Mouse (Mus musculus) liver, embryonic 12.5 days (tissue): ENCODE results near the gene Tfrc. TPM values are rescaled to one million over a fixed set of nuclear protein-coding genes. Genes with fewer than 3 reads are reported as not detected.

ENCODE experiments used
- ATAC-seq: fragments of 200-750 bp; cut with Nextera tagmentation; 2 replicates; pipeline ENCODE4 v1.8.0; 2017; ENCODE audit warnings: moderate number of reproducible peaks, mild to moderate bottlenecking, moderate library complexity
- H3K27ac ChIP-seq: fragments of 300-500 bp; sonication (generic); 2 replicates; pipeline ENCODE4 v1.5.1; 2016; ENCODE audit warnings: mild to moderate bottlenecking
- H3K27me3 ChIP-seq: fragments of 300-500 bp; sonication (generic); replicated peaks from 2 replicates; pipeline ENCODE4 v1.6.1; 2016; ENCODE audit warnings: mild to moderate bottlenecking, moderate library complexity
- H3K36me3 ChIP-seq: fragments of 300-500 bp; sonication (generic); 2 replicates; pipeline ENCODE4 v1.6.1; 2016; ENCODE audit warnings: mild to moderate bottlenecking, moderate library complexity
- H3K4me1 ChIP-seq: fragments of 300-500 bp; sonication (generic); 2 replicates; pipeline ENCODE4 v1.6.1; 2016
- H3K4me2 ChIP-seq: fragments of 300-500 bp; sonication (generic); 2 replicates; pipeline ENCODE4 v1.6.1; 2016; ENCODE audit warnings: mild to moderate bottlenecking, moderate library complexity
- H3K4me3 ChIP-seq: fragments of 300-500 bp; sonication (generic); 2 replicates; pipeline ENCODE4 v1.5.1; 2016; ENCODE audit warnings: mild to moderate bottlenecking, moderate library complexity
- H3K9ac ChIP-seq: fragments of 300-500 bp; sonication (generic); 2 replicates; pipeline ENCODE4 v1.6.1; 2016; ENCODE audit warnings: mild to moderate bottlenecking, moderate library complexity
- H3K9me3 ChIP-seq: fragments of 300-500 bp; sonication (generic); replicated peaks from 2 replicates; pipeline ENCODE4 v1.6.1; 2016; ENCODE audit warnings: mild to moderate bottlenecking, moderate library complexity
- WGBS: fragments of 180-500 bp; shearing (Covaris S2); methylation state at CpG from one replicate; pipeline ENCODE4 v1.1.7; 2016; ENCODE audit not compliant: insufficient replicate concordance; 5-methylcytosine and 5-hydroxymethylcytosine counted together
- polyA plus RNA-seq: library from polyadenylated mRNA; unstranded; fragments of >200 nt; fragmentation: Nextera tagmentation; extraction: Ambion mirVana; gene quantifications from 2 replicates; pipeline ENCODE4 v1.2.1, GENCODE M21; 2016

The Tfrc gene
- polyA plus RNA-seq, 1 experiment from 2014 or later = 327 TPM

DNA sequence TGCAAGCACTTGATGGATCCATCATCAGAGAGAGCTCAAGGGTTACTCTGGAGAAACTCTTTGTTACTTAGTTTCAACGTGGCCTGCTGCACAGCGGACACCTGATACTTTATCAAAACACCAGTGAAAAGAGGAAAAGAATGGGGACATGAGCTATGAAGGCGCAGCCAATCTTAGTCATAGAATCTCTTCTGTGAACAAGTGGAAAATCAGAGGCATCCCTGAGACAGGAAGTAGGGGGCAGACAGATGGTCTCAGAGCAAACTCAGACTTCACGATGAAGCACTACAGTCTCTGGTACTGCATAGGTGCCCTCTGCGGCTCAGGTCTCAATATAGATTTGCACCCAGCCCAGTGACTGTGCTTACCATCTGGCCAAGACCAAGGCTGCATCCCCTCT is 14.0 kb upstream of the Tfrc start:
- Histone ChIP-seq H3K4me2 (no peak overlapping the region), H3K4me3 (no peak overlapping the region), H3K27ac (no peak overlapping the region), H3K27me3 (peaks cover 27% of the 10 kb centered on the region; the same call in 1 of the 2 replicates), H3K36me3 (no peaks in the 10 kb centered on the region), H3K4me1 (peaks cover 20% of the 10 kb centered on the region), H3K9me3 (no peaks in the 10 kb centered on the region), H3K9ac (no peak overlapping the region)
- no peak for ATAC-seq
- WGBS = 72% methylated on average over 5 of the region's 5 CpGs

DNA sequence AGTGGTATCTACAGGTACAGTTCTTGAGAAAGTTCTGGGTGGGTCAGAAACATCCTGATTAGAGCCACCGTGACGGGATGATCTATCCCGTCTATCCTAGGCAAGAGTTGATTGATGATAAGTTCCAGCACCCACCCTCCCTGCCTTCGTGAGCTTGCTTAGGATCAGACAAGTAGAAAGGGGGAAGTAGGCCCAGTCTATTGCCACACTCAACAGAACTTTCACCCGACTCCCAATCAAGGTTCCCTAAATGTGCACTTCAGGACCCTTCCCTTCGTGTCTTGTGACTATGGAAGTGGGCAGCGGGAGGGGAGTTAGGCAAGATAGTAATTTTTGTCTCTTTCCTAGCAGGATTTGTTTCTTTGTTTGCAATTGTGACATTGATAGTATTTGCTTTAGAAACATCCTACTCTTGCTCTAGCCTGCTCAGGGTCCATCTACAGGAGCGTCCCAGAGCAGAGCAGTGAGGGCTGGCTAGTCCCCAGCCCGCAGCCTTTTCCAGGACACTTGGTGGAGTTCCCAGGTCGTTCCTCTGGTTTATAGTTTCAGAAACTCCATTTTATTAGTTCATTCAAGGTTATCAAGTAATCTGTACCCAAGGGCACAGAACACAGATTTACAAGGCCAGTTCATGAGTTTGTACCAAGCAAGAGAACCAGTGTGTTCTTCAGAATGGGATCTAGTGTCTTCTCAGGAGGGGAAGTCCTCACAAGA is 13.4 kb upstream of the Tfrc start:
- 51% methylated on average over 10 of the region's 10 CpGs for WGBS
- Histone ChIP-seq H3K4me3 (no peak overlapping the region), H3K9me3 (no peaks in the 10 kb centered on the region), H3K9ac (no peak overlapping the region), H3K4me2 (no peak overlapping the region), H3K27me3 (peaks cover 24% of the 10 kb centered on the region; the same call in 1 of the 2 replicates), H3K36me3 (no peaks in the 10 kb centered on the region), H3K27ac (no peak overlapping the region), H3K4me1 (peaks cover 20% of the 10 kb centered on the region)
- ATAC-seq = no peak

DNA sequence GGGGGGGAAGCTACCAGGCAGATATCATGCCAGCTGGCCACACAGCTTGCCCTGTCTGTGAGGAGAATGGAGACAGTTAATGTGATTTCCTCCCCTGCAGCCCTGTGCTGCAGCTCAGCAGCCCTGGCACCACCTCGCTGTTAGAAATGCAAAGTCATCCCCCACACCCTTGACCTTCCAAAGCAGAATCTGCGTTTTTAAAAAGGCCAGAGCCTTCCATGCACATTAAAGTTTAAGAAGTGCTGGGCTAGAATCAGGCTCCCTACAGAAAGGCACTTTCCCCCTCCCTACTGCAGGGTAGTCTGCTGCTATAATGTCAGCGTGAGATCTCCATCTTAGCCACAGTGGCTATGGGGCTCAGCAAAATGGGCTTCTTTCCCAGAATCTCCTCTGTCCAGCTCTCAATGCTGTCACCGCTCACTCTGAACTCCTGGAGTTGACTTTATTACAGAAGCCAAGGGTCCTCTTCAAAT is 10.8 kb upstream of the Tfrc start:
- Histone ChIP-seq H3K4me2 (peak overlapping the region; percentile 44), H3K4me3 (no peak overlapping the region), H3K27ac (peak overlapping the region; percentile 86), H3K9me3 (no peaks in the 10 kb centered on the region), H3K36me3 (no peaks in the 10 kb centered on the region), H3K9ac (peak overlapping the region; percentile 56), H3K4me1 (peaks cover 20% of the 10 kb centered on the region), H3K27me3 (peaks cover 11% of the 10 kb centered on the region; the same call in 1 of the 2 replicates)
- WGBS = 34% methylated on average over 4 of the region's 4 CpGs
- peak; percentile 88 for ATAC-seq

DNA sequence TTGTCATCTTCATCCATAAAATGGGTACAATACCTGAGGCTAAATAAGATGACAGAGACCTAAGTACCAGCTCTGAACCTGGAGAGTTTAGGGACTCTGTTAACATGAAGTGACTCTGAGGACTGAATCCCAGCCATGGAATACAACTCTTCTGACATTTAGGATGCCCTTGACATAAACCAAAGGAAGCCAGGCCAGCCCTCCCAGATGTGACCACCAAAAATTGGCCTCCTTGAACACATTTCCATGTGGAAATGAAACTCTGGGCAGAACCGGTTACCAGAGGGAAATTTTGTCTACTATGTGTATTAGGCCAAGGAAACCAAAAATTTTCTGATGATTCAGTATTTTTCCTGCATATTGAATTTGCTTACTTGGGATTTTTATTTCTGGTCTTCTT is 9.6 kb upstream of the Tfrc start:
- ATAC-seq = no peak
- H3K27me3 ChIP-seq = no peaks in the 10 kb centered on the region
- WGBS = 82% methylated on average over 1 of the region's 1 CpGs
- peak overlapping the region; percentile 86; the same call in 1 of the 2 replicates for H3K27ac ChIP-seq
- peaks cover 20% of the 10 kb centered on the region for H3K4me1 ChIP-seq
- H3K4me2 ChIP-seq = no peak overlapping the region
- H3K9ac ChIP-seq = no peak overlapping the region
- H3K4me3 ChIP-seq = no peak overlapping the region
- H3K9me3 ChIP-seq = no peaks in the 10 kb centered on the region
- no peaks in the 10 kb centered on the region for H3K36me3 ChIP-seq

DNA sequence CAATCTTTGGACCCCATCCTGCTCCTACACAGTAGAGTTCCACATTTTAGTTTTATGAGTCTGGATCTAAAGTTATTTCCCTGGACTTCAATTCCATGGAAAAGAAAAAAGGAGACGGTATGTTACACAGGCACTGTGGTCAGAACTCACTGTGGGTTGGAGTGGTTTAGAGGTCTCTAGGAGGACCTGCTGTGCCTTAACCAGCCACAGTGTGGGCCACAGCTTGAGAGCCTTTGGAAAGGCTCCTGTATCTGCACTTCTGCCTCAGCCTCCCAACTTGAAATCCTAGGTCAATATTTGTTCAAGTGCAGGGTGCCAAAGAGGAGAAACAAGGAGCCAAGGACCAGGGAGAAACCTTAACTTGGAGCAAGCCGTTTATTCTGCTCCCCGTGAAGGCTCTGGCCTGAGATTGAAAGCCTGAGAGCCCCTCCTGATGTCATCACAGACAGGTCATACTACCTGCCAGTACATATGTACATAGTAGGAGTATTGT is 6.5 kb upstream of the Tfrc start:
- no peak for ATAC-seq
- Histone ChIP-seq H3K4me1 (peaks cover 17% of the 10 kb centered on the region), H3K27me3 (no peaks in the 10 kb centered on the region), H3K4me3 (no peak overlapping the region), H3K9me3 (no peaks in the 10 kb centered on the region), H3K4me2 (no peak overlapping the region), H3K27ac (no peak overlapping the region), H3K9ac (no peak overlapping the region), H3K36me3 (no peaks in the 10 kb centered on the region)
- WGBS = 74% methylated on average over 3 of the region's 3 CpGs

DNA sequence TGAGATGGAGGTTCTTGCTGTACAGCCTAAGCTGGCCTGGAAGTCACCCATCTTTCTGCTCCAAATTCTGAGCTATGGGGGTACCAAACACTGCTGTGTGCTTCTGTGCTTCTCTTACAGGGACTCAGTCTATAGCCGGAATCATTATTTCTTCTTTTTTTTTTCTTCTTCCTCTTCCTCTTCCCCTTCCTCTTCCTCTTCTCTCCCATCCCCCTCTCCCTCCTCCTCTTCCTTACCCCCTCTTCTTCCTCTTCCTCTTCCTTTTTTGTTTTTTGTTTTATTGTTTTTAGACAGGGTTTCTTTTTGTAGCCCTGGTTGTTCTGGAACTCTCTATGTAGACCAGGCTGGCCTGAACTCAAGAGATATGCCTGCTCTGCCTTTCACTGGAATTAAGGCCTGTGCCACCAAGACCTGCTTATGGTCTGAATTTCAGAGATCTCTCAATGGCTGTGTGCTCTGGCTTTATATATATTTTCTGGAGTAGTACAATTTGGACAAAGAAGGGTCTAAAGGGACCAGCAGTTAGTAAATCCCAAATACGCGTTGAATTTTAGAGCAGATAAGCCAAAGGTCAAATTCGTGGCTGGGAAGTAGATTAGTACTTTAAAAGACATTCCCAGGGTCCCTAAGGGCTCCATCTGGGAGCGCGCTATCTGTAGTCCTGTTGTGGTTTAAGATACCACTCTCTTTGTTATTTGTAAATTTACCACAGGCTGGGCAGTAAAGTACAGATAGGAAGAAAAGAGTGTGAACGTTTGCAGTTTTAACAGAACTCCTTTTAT is 967 bp upstream of the Tfrc start:
- H3K36me3 ChIP-seq = peaks cover 21% of the 10 kb centered on the region
- peak overlapping the region; percentile 78 for H3K4me2 ChIP-seq
- H3K27me3 ChIP-seq = no peaks in the 10 kb centered on the region
- no peak for ATAC-seq
- H3K4me1 ChIP-seq = peaks cover 19% of the 10 kb centered on the region
- peak overlapping the region; percentile 96 for H3K27ac ChIP-seq
- peak overlapping the region; percentile 99 for H3K9ac ChIP-seq
- H3K4me3 ChIP-seq = peak overlapping the region; percentile 93
- H3K9me3 ChIP-seq = no peaks in the 10 kb centered on the region
- WGBS = 22% methylated on average over 7 of the region's 7 CpGs

DNA sequence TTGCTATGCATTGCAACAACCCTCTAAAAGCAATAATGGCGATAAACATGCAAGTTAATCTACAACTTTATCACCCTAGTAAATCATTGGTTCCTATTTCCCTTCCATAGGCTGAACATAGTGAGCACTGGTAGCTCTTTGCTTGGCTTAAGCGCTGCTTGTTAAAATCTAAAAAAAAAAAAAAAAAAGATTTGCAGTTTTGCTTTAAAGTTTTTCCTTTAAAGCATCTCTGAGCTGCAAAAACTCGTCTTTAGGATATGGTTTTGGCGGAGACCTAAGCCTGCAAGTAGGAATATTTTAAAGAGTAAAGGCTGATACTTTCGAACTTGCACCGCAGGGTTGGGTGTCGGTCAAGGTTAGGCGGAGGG is 392 bp upstream of the Tfrc start:
- H3K4me2 ChIP-seq = peak overlapping the region; percentile 78
- H3K36me3 ChIP-seq = peaks cover 27% of the 10 kb centered on the region
- no peaks in the 10 kb centered on the region for H3K27me3 ChIP-seq
- peaks cover 25% of the 10 kb centered on the region for H3K4me1 ChIP-seq
- peak overlapping the region; percentile 99 for H3K9ac ChIP-seq
- 4% methylated on average over 8 of the region's 8 CpGs for WGBS
- H3K9me3 ChIP-seq = no peaks in the 10 kb centered on the region
- peak overlapping the region; percentile 93 for H3K4me3 ChIP-seq
- ATAC-seq = no peak
- peak overlapping the region; percentile 96 for H3K27ac ChIP-seq

DNA sequence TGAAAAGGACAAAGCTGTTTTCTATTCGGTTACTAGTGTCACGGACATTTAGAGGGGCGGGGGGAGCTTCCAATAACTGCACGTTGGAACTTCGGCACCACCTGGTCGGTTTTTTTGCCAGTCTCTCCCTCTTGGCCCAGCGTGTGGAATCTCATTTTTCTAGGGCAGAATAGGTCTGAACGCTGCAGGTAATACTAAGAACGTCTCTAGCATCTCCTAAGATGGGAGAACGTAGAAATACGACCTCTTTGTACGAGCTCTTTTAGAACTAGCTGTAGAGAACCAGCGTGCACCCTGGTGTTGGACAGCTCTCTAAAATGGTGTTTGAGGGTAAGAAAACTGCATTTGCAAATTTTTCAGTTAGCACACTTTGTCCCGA is 670 bp downstream of the Tfrc start:
- Histone ChIP-seq H3K4me2 (peak overlapping the region; percentile 78), H3K9ac (peak overlapping the region; percentile 99), H3K27me3 (no peaks in the 10 kb centered on the region), H3K4me1 (peaks cover 36% of the 10 kb centered on the region), H3K36me3 (peaks cover 38% of the 10 kb centered on the region), H3K9me3 (no peaks in the 10 kb centered on the region), H3K27ac (peak overlapping the region; percentile 96), H3K4me3 (peak overlapping the region; percentile 93)
- no peak for ATAC-seq
- under 1% methylated on average over 14 of the region's 14 CpGs for WGBS

DNA sequence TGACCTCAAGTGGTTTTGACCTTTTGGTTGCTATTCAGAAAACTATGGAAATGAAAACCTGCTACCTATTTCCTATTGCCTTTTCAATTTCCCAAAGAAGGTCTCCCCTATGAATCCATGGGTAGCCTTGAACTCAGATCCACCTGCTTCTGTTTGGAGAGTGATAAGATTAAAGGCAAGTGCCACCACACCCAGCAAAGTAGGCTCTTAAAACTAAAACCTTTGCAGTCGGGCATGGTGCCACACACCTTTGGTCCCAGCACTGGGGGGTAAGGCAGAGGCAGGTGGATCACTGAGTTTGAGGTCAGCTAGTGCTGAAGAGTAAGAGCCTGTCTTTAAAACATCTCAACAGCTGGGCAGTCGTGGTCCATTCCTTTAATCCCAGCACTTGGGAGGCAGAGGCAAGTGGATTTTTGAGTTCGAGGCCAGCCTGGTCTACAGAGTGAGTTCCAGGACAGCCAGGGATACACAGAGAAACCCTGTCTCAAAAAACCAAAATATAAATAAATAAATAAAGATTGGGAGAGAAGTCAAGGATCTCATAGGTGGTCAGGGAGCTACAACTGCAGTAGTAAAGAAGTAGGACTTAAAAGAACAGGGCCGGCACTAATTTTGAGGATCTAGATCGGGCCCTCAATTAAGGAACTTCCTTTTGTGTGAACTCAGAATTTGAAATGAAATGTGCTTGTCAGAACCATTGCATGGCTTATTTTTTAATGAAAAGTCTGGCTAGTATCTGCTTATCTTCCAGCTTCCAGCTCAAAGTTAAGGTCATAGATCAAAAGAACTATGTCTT is 1.9 kb downstream of the Tfrc start:
- peak; percentile 31 for ATAC-seq
- peak overlapping the region; percentile 93 for H3K4me3 ChIP-seq
- H3K9me3 ChIP-seq = no peaks in the 10 kb centered on the region
- no peaks in the 10 kb centered on the region for H3K27me3 ChIP-seq
- peaks cover 47% of the 10 kb centered on the region for H3K4me1 ChIP-seq
- H3K4me2 ChIP-seq = peak overlapping the region; percentile 78
- H3K9ac ChIP-seq = peak overlapping the region; percentile 99
- WGBS = 16% methylated on average over 5 of the region's 5 CpGs
- H3K27ac ChIP-seq = peak overlapping the region; percentile 96
- H3K36me3 ChIP-seq = peaks cover 50% of the 10 kb centered on the region

DNA sequence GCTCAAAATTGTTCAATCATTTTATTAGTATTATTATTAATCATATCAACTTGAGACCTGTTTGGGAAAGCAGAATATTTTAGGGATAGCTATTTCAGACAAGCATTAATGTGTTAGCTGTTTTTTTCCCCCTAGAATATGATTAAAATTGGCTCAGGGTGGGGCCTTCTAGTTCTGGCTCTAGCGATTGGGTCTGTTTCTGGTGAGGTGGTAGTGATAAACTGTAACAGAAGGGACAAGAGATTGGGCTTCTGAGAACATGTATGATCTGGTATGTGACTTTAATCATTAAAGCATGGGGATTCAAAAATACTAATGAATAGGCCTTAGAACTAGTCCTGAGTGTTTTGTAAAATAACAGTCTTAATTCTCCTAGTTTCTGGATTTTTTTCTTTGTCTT is 3.3 kb downstream of the Tfrc start:
- Histone ChIP-seq H3K36me3 (peaks cover 64% of the 10 kb centered on the region), H3K9me3 (no peaks in the 10 kb centered on the region), H3K4me3 (peak overlapping the region; percentile 93), H3K27me3 (no peaks in the 10 kb centered on the region), H3K9ac (peak overlapping the region; percentile 99), H3K4me1 (peaks cover 45% of the 10 kb centered on the region), H3K4me2 (peak overlapping the region; percentile 78), H3K27ac (peak overlapping the region; percentile 96)
- WGBS = 13% methylated on average over 1 of the region's 1 CpGs
- ATAC-seq = peak; percentile 51

DNA sequence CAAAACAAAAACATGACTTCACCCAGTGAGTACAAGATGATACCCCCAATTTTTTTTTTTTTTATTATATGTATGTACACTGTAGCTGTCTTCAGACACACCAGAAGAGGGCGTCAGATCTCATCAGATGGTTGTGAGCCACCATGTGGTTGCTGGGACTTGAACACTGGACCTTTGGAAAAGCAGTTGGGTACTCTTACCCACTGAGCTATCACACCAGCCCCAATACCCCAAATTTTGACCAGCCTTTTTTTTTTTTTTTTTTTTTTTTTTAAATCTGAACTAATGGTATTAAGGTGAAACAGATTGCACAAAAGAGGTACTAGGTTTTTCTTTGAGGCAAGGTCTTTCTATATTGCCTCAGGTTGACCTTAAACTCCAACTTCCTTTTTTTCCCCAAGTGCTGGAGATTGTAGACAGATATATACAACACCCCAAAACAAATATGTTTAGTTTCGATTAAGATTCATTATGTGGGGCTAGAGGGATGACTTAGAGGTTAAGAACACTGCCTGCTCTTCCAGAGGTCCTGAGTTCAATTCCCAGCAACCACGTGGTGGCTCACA is 4.6 kb downstream of the Tfrc start:
- Histone ChIP-seq H3K4me1 (peaks cover 33% of the 10 kb centered on the region), H3K9ac (peak overlapping the region; percentile 99), H3K36me3 (peaks cover 77% of the 10 kb centered on the region), H3K27me3 (no peaks in the 10 kb centered on the region), H3K9me3 (no peaks in the 10 kb centered on the region), H3K27ac (peak overlapping the region; percentile 96), H3K4me3 (peak overlapping the region; percentile 93), H3K4me2 (peak overlapping the region; percentile 78)
- no peak for ATAC-seq
- 55% methylated on average over 3 of the region's 3 CpGs for WGBS
